Mouse (Mus musculus) cerebellum, adult 11 months (tissue): ENCODE measurements around the gene Gltpd2.
"Not testable (repeated sequence)": the region's sequence is repeated elsewhere in the genome, so short reads cannot be mapped to it uniquely, and the experiment has no call there.

ENCODE experiments used
- DNase-seq: peaks from one replicate; pipeline ENCODE4 v3.0.0; 2022

Gene Gltpd2

DNA sequence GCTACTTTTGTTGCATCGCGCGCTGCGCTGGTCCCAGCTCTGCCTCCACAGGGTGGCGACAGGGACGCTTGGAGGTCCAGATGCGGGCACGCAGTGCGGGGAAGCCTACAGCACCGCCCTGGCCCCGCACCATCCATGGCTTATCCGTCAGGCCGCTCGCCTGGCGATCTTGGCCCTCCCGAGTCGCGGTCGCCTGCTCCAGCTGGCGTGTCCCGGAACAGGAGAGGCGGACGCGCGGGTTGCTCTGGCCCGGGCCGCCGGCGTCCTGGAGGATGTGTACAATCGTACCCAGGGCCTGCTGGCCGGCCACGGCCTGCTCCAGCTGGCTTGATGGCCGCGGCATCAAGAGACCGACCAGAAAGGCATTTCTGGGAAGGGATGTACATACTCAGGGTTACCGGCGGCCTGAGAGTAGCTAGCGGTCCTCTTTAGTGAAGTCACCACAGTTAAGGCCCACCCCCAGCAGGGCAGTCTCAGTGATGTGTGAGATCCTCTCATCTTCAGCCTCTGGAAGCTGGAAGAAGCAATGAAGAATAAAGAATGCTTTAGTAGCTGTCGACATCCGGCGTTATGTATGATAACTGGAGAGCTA, 1.3 kb downstream of the Gltpd2 start:
- DNase-seq, result peak; percentile 40

DNA sequence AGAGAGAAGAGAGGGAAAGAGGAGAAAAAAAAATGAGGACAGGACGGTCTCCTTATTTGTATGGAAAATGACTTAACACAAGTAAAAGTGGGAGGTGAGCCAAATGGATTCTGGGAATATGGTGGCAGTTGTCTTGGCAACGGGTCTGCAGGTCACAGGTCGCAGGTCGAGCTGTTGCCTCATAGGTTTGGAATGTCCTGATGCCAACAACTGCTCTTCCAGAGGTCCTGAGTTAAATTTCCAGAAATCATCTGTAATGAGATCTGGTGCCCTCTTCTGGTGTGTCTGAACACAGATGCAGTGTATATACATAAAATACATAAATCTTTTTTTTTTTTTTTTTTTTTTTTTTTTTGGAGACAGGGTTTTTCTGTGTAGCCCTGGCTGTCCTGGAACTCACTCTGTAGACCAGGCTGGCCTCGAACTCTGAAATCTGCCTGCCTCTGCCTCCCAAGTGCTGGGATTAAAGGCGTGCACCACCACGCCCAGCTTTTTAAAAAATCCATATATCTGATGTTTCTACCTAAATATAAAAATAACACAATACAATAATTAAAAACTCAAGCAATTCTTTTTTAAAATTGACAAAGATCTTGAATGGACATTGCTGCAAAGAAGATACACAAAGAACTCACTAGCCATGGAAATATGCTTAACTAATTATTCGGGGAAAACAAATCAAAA, 4.5 kb downstream of the Gltpd2 start:
- DNase-seq, result not testable (repeated sequence)

- no peak for DNase-seq
Measured at GRCm38 (mm10) chr11:70524782-70525181, 5.8 kb downstream of the Gltpd2 start.

GRCm38 (mm10) chr11:70525184-70525678, 6.2 kb downstream of the Gltpd2 start, which contains the start of gene Psmb6:
Gene Psmb6 (plus strand): TSS chr11:70525367.
- peak; percentile 88 for DNase-seq

- DNase-seq, result no peak
Measured at GRCm38 (mm10) chr11:70525726-70526125, 6.7 kb downstream of the Gltpd2 start.

- DNase-seq, result no peak
Measured at GRCm38 (mm10) chr11:70526211-70526610, 7.2 kb downstream of the Gltpd2 start.

DNA sequence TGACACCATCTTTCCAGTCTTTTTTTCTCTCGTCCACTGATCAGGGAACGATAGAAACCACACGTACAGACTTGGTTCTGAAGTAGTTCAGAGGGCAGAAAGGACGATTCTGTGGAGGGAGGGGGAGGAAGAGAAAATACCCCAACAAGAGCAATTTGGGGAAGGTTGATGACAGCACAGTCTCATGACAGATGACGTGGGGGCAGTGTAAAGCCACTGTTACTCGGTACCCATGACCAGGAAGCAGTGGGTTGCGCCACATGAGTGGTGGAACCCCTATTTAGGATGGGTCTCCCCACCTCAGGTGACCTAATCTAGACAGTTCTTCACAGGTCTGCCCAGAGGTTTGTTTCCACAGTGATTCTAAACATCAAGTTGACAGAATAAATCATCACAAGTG, 9.6 kb downstream of the Gltpd2 start:
- DNase-seq, result no peak

GRCm38 (mm10) chr11:70531065-70531464, 12.1 kb downstream of the Gltpd2 start:
- not testable (repeated sequence) for DNase-seq

- DNase-seq, result no peak
Measured at GRCm38 (mm10) chr11:70532839-70533238, 13.8 kb downstream of the Gltpd2 start, which contains the start of gene Gm40193. Gene Gm40193 (minus strand): TSS chr11:70532939.

GRCm38 (mm10) chr11:70539423-70539822, 20.4 kb downstream of the Gltpd2 start:
- no peak for DNase-seq

- DNase-seq, result peak; percentile 34
Measured at GRCm38 (mm10) chr11:70539877-70540587, 21.0 kb downstream of the Gltpd2 start, which contains the start of gene Pld2. Gene Pld2 (plus strand): TSS chr11:70540064.

DNA sequence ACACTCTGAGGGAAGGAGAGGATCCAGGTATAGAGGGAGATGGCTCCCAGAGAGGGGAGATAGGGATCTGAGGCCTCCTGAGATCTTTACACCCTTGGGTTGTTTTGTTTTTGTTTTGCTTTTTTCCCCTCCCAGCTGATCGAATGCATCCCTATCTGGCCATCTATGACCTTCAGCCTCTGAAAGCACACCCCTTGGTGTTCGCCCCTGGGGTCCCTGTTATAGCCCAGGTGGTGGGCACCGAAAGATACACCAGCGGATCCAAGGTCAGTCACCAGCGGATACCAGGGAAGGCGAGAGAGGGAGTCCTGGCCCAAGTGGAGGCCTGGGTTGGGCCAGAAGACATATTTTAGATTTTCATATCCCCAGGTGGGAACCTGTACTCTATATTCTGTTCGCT, 21.9 kb downstream of the Gltpd2 start:
- DNase-seq, result no peak

DNA sequence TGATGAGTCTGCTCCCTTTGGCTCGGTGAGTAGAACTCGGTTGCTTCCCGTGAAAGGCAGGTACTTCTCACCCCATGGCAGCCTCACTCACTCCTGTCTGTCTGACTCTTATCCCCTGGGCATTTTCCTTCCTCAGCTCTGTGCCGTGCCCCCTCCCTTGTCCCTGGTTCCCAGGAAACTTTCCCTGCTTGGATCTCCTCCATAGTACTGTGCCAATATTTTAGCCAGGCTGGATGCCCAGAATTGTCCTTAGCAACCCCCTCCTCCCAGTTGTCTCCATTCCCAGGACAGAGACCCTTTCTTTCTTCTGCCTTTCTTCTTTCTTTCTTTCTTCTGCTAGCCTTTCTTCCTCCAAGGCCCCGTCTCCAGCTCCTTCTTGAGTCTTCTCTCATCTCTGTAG, 22.4 kb downstream of the Gltpd2 start:
- DNase-seq, result no peak

DNA sequence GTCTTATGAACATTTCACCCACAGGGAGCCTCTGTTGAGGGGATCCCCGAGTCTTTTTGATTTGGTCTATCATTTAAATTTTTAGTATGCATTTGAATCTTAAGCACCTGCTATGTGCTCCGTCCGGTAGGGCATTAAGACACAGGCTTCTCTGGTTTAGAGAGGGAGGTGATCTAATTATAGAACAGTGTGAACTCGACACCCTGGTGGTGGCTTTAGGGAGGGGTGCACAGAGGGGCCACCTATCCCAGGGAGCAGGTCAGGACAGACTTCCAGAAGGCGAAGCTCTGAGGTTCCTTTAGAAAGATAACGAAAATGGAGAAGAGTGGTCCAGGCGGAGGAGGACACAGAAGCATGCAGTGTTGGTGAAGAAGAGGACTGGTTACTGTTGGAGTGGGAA, 25.5 kb downstream of the Gltpd2 start:
- DNase-seq, result no peak

DNA sequence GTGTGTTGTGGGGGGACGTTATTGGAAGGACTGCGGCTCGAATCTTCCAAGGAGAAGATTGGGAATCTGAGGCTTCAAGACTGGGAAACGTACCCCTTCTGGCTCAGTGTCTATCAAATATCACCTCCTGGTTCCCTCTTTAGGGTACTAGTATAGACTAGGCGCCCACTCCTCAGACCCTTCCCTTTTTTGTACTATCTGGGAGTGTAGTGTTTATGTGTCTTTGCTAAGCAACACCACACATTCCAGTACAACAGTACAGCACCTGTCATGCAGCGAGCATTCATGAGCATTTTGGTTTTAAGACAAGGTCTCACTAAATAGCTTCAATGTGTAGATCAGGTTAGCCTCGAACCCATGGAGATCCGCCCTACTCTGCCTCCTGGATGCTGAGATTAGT, 32.5 kb downstream of the Gltpd2 start:
- no peak for DNase-seq

DNA sequence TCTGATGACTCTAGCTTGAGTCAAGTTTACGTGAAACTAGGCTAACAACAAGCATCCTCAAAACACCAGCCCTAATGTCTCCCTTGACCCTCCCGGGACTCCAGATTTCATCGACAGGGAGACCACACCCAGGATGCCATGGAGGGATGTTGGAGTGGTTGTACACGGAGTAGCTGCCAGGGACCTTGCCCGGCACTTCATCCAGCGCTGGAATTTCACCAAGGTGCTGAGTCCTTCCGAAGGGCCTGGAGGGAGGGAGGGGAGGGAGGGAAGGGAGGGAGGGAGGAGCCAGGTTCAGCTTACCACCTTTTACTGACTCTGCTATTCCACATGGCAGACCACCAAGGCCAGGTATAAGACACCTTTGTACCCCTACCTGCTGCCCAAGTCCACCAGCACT, 34.9 kb downstream of the Gltpd2 start:
- DNase-seq, result no peak

- no peak for DNase-seq
Measured at GRCm38 (mm10) chr11:70557545-70557944, 38.5 kb downstream of the Gltpd2 start.

GRCm38 (mm10) chr11:70561937-70562286, 42.9 kb downstream of the Gltpd2 start:
- DNase-seq, result no peak

- peak; percentile 89 for DNase-seq
Measured at GRCm38 (mm10) chr11:70562287-70562994, 43.4 kb downstream of the Gltpd2 start, which contains the start of gene Mink1. Gene Mink1 (plus strand): TSS chr11:70562881.

- DNase-seq, result no peak
Measured at GRCm38 (mm10) chr11:70562995-70563469, 44.0 kb downstream of the Gltpd2 start.

GRCm38 (mm10) chr11:70563470-70564275, 44.7 kb downstream of the Gltpd2 start:
- no peak for DNase-seq

DNA sequence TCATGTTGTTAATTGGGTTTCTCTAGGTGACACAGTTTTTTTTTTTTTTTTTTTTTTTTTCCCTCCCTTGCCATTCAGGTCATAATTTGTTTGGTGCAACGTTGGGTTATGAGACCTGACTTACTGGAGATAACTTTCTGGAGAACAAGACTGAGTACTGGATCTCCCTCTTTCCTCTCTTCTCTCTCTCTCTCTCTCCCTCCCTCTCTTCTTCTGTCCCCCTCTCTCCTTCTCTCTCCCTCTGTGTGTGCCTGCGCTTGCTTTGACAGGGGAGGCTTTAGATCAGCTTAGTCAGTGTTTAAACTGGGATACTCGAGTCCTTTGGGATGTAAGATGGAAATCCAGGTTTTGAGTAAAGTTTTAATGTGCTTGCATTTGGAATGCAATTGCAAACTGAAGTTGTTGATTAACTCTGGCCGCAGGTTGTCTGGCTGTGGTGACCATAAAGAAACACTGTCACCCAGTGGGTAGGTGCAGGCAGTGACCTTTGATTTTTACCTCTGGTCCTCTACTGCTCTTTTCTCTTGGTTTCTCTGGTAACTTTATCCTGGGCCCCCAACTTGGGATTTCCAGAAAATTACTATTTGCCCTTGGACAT, 45.4 kb downstream of the Gltpd2 start:
- no peak for DNase-seq
